Mouse (Mus musculus) MEL (cell line): ENCODE measurements around the gene Rcn2. TPM values are rescaled to one million over a fixed set of nuclear protein-coding genes. Genes with fewer than 3 reads are reported as not detected.

Experiments used
- DNase-seq: peaks from one replicate; pipeline ENCODE4 v3.0.0; 2011; ENCODE audit warnings: low read depth, low spot score
- H3K27ac ChIP-seq: 2 replicates; pipeline ENCODE4 v1.5.1; 2012; ENCODE audit warnings: low read depth, mild to moderate bottlenecking, control low read depth, low read length, moderate library complexity; ENCODE audit not compliant: control insufficient read depth
- H3K27me3 ChIP-seq, 2 experiments: fragments of 150-350 bp in 1 of 2; sonication (generic) in 1 of 2; 2 replicates each; pipeline ENCODE4 v1.6.1; 2012; ENCODE audit warnings: low read length in 2 of 2, mild to moderate bottlenecking in 2 of 2, improper control_type of control experiment in 1 of 2, moderate library complexity in 1 of 2; ENCODE audit not compliant: insufficient read depth in 2 of 2, control insufficient read depth in 1 of 2
- H3K36me3 ChIP-seq, 2 experiments: 2 replicates each; pipeline ENCODE4 v1.6.1; 2012 to 2014; ENCODE audit warnings: low read length in 2 of 2, improper control_type of control experiment in 1 of 2, inconsistent platforms in 1 of 2, mild to moderate bottlenecking in 1 of 2; ENCODE audit not compliant: insufficient read depth in 2 of 2, control insufficient read depth in 1 of 2
- H3K4me1 ChIP-seq, 2 experiments: fragments of 150-350 bp in 1 of 2; sonication (generic) in 1 of 2; 2 replicates each; pipeline ENCODE4 v1.6.1; 2012; ENCODE audit warnings: low read length in 2 of 2, improper control_type of control experiment in 1 of 2, mild to moderate bottlenecking in 1 of 2; ENCODE audit not compliant: insufficient read depth in 2 of 2, control insufficient read depth in 1 of 2
- H3K4me3 ChIP-seq, 2 experiments: fragments of 150-350 bp in 1 of 2; sonication (generic) in 1 of 2; 2 replicates each; pipeline ENCODE4 v1.5.1; 2012; ENCODE audit warnings: low read depth in 2 of 2, low read length in 2 of 2, mild to moderate bottlenecking in 2 of 2, moderate library complexity in 2 of 2, control low read depth in 1 of 2, improper control_type of control experiment in 1 of 2; ENCODE audit not compliant: control insufficient read depth in 1 of 2, insufficient read depth in 1 of 2
- H3K79me2 ChIP-seq: 2 replicates; pipeline ENCODE4 v1.6.1; 2012; ENCODE audit warnings: mild to moderate bottlenecking, low read length, moderate library complexity; ENCODE audit not compliant: control insufficient read depth, poor library complexity, insufficient read depth
- H3K9ac ChIP-seq: 2 replicates; pipeline ENCODE4 v1.6.1; 2012; ENCODE audit warnings: low read depth, mild to moderate bottlenecking, control low read depth, low read length, moderate library complexity; ENCODE audit not compliant: control insufficient read depth, poor library complexity, severe bottlenecking
- H3K9me3 ChIP-seq: fragments of 150-350 bp; sonication (generic); replicated peaks from 2 replicates; pipeline ENCODE4 v1.6.1; 2012; ENCODE audit warnings: mild to moderate bottlenecking, low read length, improper control_type of control experiment, moderate library complexity; ENCODE audit not compliant: insufficient read depth
- BHLHE40 ChIP-seq: IDR thresholded peaks from 2 replicates; pipeline ENCODE4 v1.6.1; 2012; ENCODE audit warnings: low read depth, mild to moderate bottlenecking, inconsistent platforms, low read length, improper control_type of control experiment, borderline replicate concordance
- CHD1 ChIP-seq: IDR thresholded peaks from 2 replicates; pipeline ENCODE4 v1.6.1; 2012; ENCODE audit warnings: low read depth, mild to moderate bottlenecking, inconsistent platforms, low read length, improper control_type of control experiment
- CHD2 ChIP-seq: IDR thresholded peaks from 2 replicates; pipeline ENCODE4 v1.6.1; 2011; ENCODE audit warnings: low read length, improper control_type of control experiment
- E2F4 ChIP-seq: IDR thresholded peaks from 2 replicates; pipeline ENCODE4 v1.6.1; 2011; ENCODE audit warnings: low read depth, low read length, improper control_type of control experiment, borderline replicate concordance
- ELF1 ChIP-seq: IDR thresholded peaks from 2 replicates; pipeline ENCODE4 v1.6.1; 2014; ENCODE audit warnings: low read depth, mild to moderate bottlenecking, inconsistent platforms, low read length, improper control_type of control experiment, moderate library complexity
- GABPA ChIP-seq: IDR thresholded peaks from 2 replicates; pipeline ENCODE4 v1.6.1; 2012; ENCODE audit warnings: low read depth, mild to moderate bottlenecking, inconsistent platforms, low read length, improper control_type of control experiment, moderate library complexity
- KAT2A ChIP-seq: conservative IDR thresholded peaks from 2 replicates; pipeline ENCODE4 v1.6.1; 2012; ENCODE audit warnings: low read depth, low read length, improper control_type of control experiment, inconsistent platforms
- MAFK ChIP-seq: IDR thresholded peaks from 2 replicates; pipeline ENCODE4 v1.6.1; 2011; ENCODE audit warnings: low read depth, mild to moderate bottlenecking, low read length, improper control_type of control experiment, borderline replicate concordance
- MYB ChIP-seq: IDR thresholded peaks from 2 replicates; pipeline ENCODE4 v1.6.1; 2011; ENCODE audit warnings: mild to moderate bottlenecking, low read depth, low read length, improper control_type of control experiment
- NELFE ChIP-seq: IDR thresholded peaks from 2 replicates; pipeline ENCODE4 v1.6.1; 2011; ENCODE audit warnings: low read depth, low read length, improper control_type of control experiment
- POLR2A ChIP-seq, 2 experiments: IDR thresholded peaks; 2 replicates each; pipeline ENCODE4 v1.6.1; 2011 to 2012; ENCODE audit warnings: low read length in 2 of 2, mild to moderate bottlenecking in 2 of 2, control low read depth in 1 of 2, improper control_type of control experiment in 1 of 2, low read depth in 1 of 2, moderate library complexity in 1 of 2; ENCODE audit not compliant: control insufficient read depth in 1 of 2, insufficient read depth in 1 of 2, poor library complexity in 1 of 2
- POLR2AphosphoS2 ChIP-seq: IDR thresholded peaks from 2 replicates; pipeline ENCODE4 v1.6.1; 2011; ENCODE audit warnings: low read length, improper control_type of control experiment
- POLR2AphosphoS5 ChIP-seq: IDR thresholded peaks from 2 replicates; pipeline ENCODE4 v1.6.1; 2012; ENCODE audit warnings: low read depth, borderline replicate concordance, mild to moderate bottlenecking, inconsistent platforms, low read length, moderate library complexity, mixed read lengths
- RAD21 ChIP-seq: IDR thresholded peaks from 2 replicates; pipeline ENCODE4 v1.6.1; 2011; ENCODE audit warnings: mild to moderate bottlenecking, low read depth, low read length, improper control_type of control experiment
- SIN3A ChIP-seq: IDR thresholded peaks from 2 replicates; pipeline ENCODE4 v1.6.1; 2012; ENCODE audit warnings: low read length, improper control_type of control experiment, inconsistent platforms
- SMC3 ChIP-seq: IDR thresholded peaks from 2 replicates; pipeline ENCODE4 v1.6.1; 2011; ENCODE audit warnings: low read depth, low read length, improper control_type of control experiment
- UBTF ChIP-seq: IDR thresholded peaks from 2 replicates; pipeline ENCODE4 v1.6.1; 2012; ENCODE audit warnings: low read depth, mild to moderate bottlenecking, inconsistent platforms, low read length, improper control_type of control experiment, moderate library complexity, borderline replicate concordance; ENCODE audit not compliant: insufficient read depth
- USF1 ChIP-seq: IDR thresholded peaks from 2 replicates; pipeline ENCODE4 v1.6.1; 2014; ENCODE audit warnings: low read depth, mild to moderate bottlenecking, inconsistent platforms, low read length, improper control_type of control experiment, moderate library complexity
- USF2 ChIP-seq, 2 experiments: IDR thresholded peaks; 2 replicates each; pipeline ENCODE4 v1.6.1; 2011 to 2012; ENCODE audit warnings: improper control_type of control experiment in 2 of 2, low read length in 2 of 2, borderline replicate concordance in 1 of 2, inconsistent platforms in 1 of 2, low read depth in 1 of 2, mild to moderate bottlenecking in 1 of 2; ENCODE audit not compliant: insufficient read depth in 1 of 2
- ZC3H11A ChIP-seq: IDR thresholded peaks from 2 replicates; pipeline ENCODE4 v1.6.1; 2012; ENCODE audit warnings: low read depth, mild to moderate bottlenecking, inconsistent platforms, low read length, improper control_type of control experiment
- ZNF384 ChIP-seq: IDR thresholded peaks from 2 replicates; pipeline ENCODE4 v1.6.1; 2012; ENCODE audit warnings: low read depth, mild to moderate bottlenecking, inconsistent platforms, low read length, improper control_type of control experiment
- polyA plus RNA-seq, 2 experiments: library from polyadenylated mRNA; stranded (reverse) in 1 of 2; unstranded in 1 of 2; fragments of >175 nt in 1 of 2; fragments of >200 nt in 1 of 2; gene quantifications; 2 replicates each; pipeline versions ENCODE4 v1.2.1 to v1.2.4; 2012; ENCODE audit warnings: low replicate concordance in 2 of 2, low read depth in 1 of 2; ENCODE audit not compliant: insufficient read length in 2 of 2, insufficient read depth in 1 of 2, missing spikeins in 1 of 2
- total RNA-seq: library from RNA; depleted of rRNA; stranded (reverse); fragments of 300-350 nt; gene quantifications from 2 replicates; pipeline ENCODE4 v1.2.3, GENCODE M21; 2012

Rcn2 gene
- total and polyA plus RNA-seq, 3 experiments: 16.9 to 28.6 TPM; not detected in 1

- no peak for TF ChIP-seq ZNF384
Measured at GRCm38 (mm10) chr9:56075264-56075663, 33.6 kb downstream of the Rcn2 start (continued).

DNA sequence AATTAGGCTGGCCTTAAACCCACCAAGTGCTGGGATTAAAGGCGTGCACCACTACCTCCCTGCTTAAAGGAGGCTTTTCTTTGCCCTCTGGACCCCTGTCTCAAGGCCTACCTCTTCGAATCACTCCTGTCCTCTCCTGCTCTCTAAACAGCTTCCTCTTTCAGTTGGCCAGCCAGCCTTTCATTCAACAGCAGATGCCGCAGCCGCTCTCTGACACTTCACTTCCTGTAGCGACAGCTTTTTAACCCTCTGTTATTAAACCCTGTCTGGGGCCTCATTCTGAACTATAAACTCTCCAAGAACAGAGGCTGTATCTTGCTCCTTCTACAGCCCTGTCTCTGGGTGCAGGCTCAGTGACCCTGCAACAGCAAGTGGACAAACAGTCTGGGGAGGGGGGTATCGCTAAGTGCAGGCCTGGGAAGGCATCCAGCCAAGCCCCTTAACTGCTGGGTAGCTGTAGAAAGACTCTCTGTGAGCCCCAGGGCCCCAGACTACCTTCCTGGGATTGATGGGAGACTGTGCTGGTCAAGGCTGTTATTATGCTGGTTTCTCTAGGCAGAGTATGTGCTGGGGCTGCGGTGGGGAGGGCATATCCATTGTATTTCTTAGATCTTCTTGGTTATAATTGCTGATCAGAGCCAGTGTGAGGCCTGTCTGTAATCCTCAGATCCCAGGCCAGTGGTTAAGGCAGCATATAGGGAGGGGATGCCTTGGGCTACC is 34.4 kb downstream of the Rcn2 start:
- DNase-seq: peak; percentile 37
- H3K9ac ChIP-seq: no peak overlapping the region
- no peak overlapping the region for H3K4me3 ChIP-seq

DNA sequence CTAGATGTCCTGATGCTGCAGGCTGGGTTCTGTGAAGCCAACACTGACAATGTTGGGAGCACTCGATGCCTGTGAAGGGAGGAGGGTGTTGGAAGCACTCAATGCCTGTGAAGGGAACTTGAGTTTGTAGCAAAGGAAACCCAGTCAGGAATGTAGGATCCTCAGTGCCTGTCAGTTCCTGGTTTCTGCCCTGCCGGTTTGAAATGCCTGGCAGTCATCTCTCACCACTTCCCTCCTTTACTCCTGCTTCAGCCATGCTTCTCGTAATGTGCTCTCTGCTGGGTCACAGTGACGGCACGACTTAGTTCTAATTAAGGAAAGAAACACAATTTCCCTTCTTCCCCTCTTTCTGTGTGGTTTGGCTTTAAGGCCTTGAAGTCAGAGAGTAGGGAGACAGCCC is 37.9 kb downstream of the Rcn2 start:
- H3K9ac ChIP-seq: no peak overlapping the region
- H3K9me3 ChIP-seq: no peaks in the 10 kb centered on the region
- no peaks in the 10 kb centered on the region for H3K36me3 ChIP-seq
- TF ChIP-seq BHLHE40 (no peak), USF1 (no peak), SMC3 (no peak), MAFK (no peak), CHD2 (no peak), NELFE (no peak), ZC3H11A (no peak), POLR2AphosphoS2 (no peak), E2F4 (no peak), KAT2A (no peak), POLR2AphosphoS5 (no peak), GABPA (no peak), MYB (no peak), RAD21 (no peak), CHD1 (no peak), USF2 (IDR thresholded peaks at IDR 0.05; ENCODE audit: borderline replicate concordance in 1 of 2, insufficient read depth in 1 of 2, low read depth in 1 of 2, low read length in 2 of 2) (no peak), UBTF (no peak), POLR2A (IDR thresholded peaks at IDR 0.05; ENCODE audit: control insufficient read depth in 1 of 2, insufficient read depth in 1 of 2, low read depth in 1 of 2, low read length in 2 of 2, poor library complexity in 1 of 2) (no peak)
- H3K27ac ChIP-seq: no peak overlapping the region
- H3K4me1 ChIP-seq: peaks cover 0 to 3% of the 10 kb centered on the region in 2 experiments; a peak in 1 of 4 replicates
- no peaks in the 10 kb centered on the region for H3K27me3 ChIP-seq
- DNase-seq: no peak
- H3K79me2 ChIP-seq: no peaks in the 10 kb centered on the region
- no peak overlapping the region for H3K4me3 ChIP-seq

More for the DNA sequence above, 34.4 kb downstream of the Rcn2 start:
- peaks cover 0 to 3% of the 10 kb centered on the region in 2 experiments; a peak in 1 of 4 replicates for H3K4me1 ChIP-seq
- TF ChIP-seq ELF1 (no peak), KAT2A (no peak), SIN3A (no peak), GABPA (no peak), NELFE (no peak), MYB (no peak)
- H3K79me2 ChIP-seq: no peaks in the 10 kb centered on the region
- H3K27ac ChIP-seq: no peak overlapping the region
- H3K9me3 ChIP-seq: no peaks in the 10 kb centered on the region
- H3K36me3 ChIP-seq: no peaks in the 10 kb centered on the region
- no peaks in the 10 kb centered on the region for H3K27me3 ChIP-seq
